Mouse (Mus musculus) adrenal gland, postnatal 10 days (tissue): ENCODE measurements around the gene 4930438A08Rik. TPM values are rescaled to one million over a fixed set of nuclear protein-coding genes. Genes with fewer than 3 reads are reported as not detected.
A peak's percentile ranks its signal among the peaks of the same experiment; 100 is the strongest.

Source experiments
- DNase-seq: peaks from one replicate; pipeline ENCODE4 v3.0.0; 2021; ENCODE audit warnings: mixed read lengths
- total RNA-seq, 2 experiments: library from RNA; stranded (reverse); gene quantifications; 2 replicates each; pipeline ENCODE4 v1.2.3; 2021

4930438A08Rik gene
- total RNA-seq, 2 experiments from 2014 or later: 0.21 to 0.36 TPM

GRCm38 (mm10) chr11:58324614-58325229 is 50.1 kb downstream of the 4930438A08Rik start:
- DNase-seq: no peak

GRCm38 (mm10) chr11:58326781-58327180 is 52.2 kb downstream of the 4930438A08Rik start:
- no peak for DNase-seq

- DNase-seq: no peak
Observed at GRCm38 (mm10) chr11:58329906-58330275, 55.3 kb downstream of the 4930438A08Rik start.

GRCm38 (mm10) chr11:58330276-58331148 is 55.9 kb downstream of the 4930438A08Rik start, which contains the start of the genes Zfp672 and Sh3bp5l:
Gene Zfp672, minus strand, starts transcription at chr11:58330339.
Gene Sh3bp5l, plus strand, starts transcription at chr11:58330724.
- DNase-seq: peak; percentile 91

- DNase-seq: no peak
Observed at GRCm38 (mm10) chr11:58331149-58331495, 56.5 kb downstream of the 4930438A08Rik start.

GRCm38 (mm10) chr11:58331546-58331945 is 56.9 kb downstream of the 4930438A08Rik start:
- no peak for DNase-seq

- peak; percentile 82 for DNase-seq
Observed at GRCm38 (mm10) chr11:58334746-58335145, 60.1 kb downstream of the 4930438A08Rik start.

Other genes with a start within 250 kb of the 4930438A08Rik start
- not detected for gene Gm12248, start 181.7 kb upstream of the 4930438A08Rik start, total RNA-seq
- gene Cnot8, start 170.6 kb upstream of the 4930438A08Rik start, total RNA-seq: 10 to 100 TPM; 42.9 to 49.3 TPM
- 10 to 100 TPM; 16.5 to 19.1 TPM for gene Gemin5, start 106.3 kb upstream of the 4930438A08Rik start, total RNA-seq
- gene Mrpl22, start 103.1 kb upstream of the 4930438A08Rik start, total RNA-seq: 10 to 100 TPM; 68.8 to 70.9 TPM
- 1 to 10 TPM; 7.7 to 8.4 TPM for gene Igtp, start 75.2 kb upstream of the 4930438A08Rik start, total RNA-seq
- gene Irgm2, start 75.2 kb upstream of the 4930438A08Rik start, total RNA-seq: 1 to 10 TPM; 8.8 to 9.8 TPM
- 10 to 100 TPM in 1 of 2 experiments, 1 to 10 TPM in 1; 6.9 to 13.1 TPM for gene Zfp692, start 32.3 kb downstream of the 4930438A08Rik start, total RNA-seq
- 10 to 100 TPM; 50.9 to 60.2 TPM for gene Zfp672, start 55.5 kb downstream of the 4930438A08Rik start, total RNA-seq
- 10 to 100 TPM; 36.6 to 46.1 TPM for gene Sh3bp5l, start 55.9 kb downstream of the 4930438A08Rik start, total RNA-seq
- gene Lypd8, start 104.2 kb downstream of the 4930438A08Rik start, total RNA-seq: not detected
- not detected for gene 1810065E05Rik, start 146.3 kb downstream of the 4930438A08Rik start, total RNA-seq
- not detected for gene Gm12253, start 157.8 kb downstream of the 4930438A08Rik start, total RNA-seq
- not detected for gene Lypd9, start 178.1 kb downstream of the 4930438A08Rik start, total RNA-seq
- gene Olfr30, start 187.5 kb downstream of the 4930438A08Rik start, total RNA-seq: not detected
- not detected for gene Olfr332, start 217.8 kb downstream of the 4930438A08Rik start, total RNA-seq
- gene Olfr331, start 227.8 kb downstream of the 4930438A08Rik start, total RNA-seq: not detected